Mouse (Mus musculus) bone marrow macrophage, adult 2 months (primary cell): Measurements from ENCODE around the gene Glis3. TPM values are rescaled to one million over a fixed set of nuclear protein-coding genes. Genes with fewer than 3 reads are reported as not detected.

Experiments
- H3K27ac ChIP-seq: 2 replicates; pipeline ENCODE4 v1.5.1; 2012; ENCODE audit warnings: low read depth, low read length; ENCODE audit not compliant: insufficient read depth
- H3K4me1 ChIP-seq: 2 replicates; pipeline ENCODE4 v1.6.1; 2012; ENCODE audit warnings: low read length; ENCODE audit not compliant: control insufficient read depth, insufficient read depth
- H3K4me3 ChIP-seq: 2 replicates; pipeline ENCODE4 v1.5.1; 2012; ENCODE audit warnings: mild to moderate bottlenecking, low read length, moderate library complexity; ENCODE audit not compliant: insufficient read depth
- CTCF ChIP-seq: IDR thresholded peaks from 2 replicates; pipeline ENCODE4 v1.5.1; 2012; ENCODE audit warnings: low read depth, mild to moderate bottlenecking, low read length, moderate library complexity
- POLR2A ChIP-seq: IDR thresholded peaks from 2 replicates; pipeline ENCODE4 v1.6.1; 2012; ENCODE audit warnings: mild to moderate bottlenecking, low read depth, low read length, borderline replicate concordance
- polyA plus RNA-seq: library from polyadenylated mRNA; stranded (reverse); fragments of >200 nt; gene quantifications from 2 replicates; pipeline ENCODE4 v1.2.4, GENCODE M21; 2012; ENCODE audit not compliant: missing spikeins, insufficient read depth, insufficient read length

Gene Glis3
- polyA plus RNA-seq, 1 experiment, result 3.4 TPM

DNA sequence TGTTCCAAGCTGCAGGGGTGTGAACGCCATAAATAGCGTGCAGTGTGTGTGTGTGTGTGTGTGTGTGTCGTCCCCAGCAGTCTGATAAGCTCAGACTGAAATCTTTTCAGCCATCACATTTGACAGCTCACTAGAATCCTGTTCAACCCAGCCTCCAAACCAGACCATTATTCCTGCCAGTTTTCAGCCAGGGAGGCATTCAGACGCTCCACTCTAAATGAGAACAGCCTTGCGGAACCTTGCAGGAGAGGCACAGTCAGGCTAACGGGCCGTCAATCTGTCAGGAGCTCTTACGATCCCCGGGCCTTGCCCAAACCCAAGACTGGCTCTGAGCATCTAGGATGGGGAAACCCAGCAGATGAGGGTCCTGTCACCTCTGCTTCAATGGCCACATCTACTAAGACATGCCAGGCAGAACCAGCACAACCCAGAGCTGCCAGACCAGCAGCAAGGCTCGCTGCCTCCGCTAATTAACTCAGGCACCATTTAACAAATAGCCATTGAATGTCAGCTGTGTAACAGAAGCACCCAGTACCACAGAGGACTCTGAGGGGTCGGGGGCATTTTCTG, 226.8 kb downstream of the Glis3 start:
- H3K4me3 ChIP-seq, result no peak overlapping the region

DNA sequence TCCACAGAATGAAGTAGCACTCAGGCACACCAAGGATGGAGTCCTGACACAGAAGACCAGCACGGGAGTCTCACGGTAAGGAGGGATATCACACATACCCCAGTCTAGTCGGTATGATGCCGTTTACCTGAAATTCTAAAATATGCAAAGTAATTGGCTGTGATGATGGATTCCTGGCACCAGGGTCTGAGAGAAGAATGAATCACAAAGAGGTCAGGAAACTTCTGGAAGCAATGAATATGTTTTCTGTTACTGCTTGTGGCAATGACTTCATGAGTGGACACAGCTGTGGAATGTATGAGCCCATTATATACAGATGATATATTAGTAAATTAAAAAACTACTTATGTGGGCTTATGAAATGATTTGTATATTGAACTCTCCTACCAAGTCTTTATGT, 231.1 kb downstream of the Glis3 start:
- no peak overlapping the region for H3K4me3 ChIP-seq
- TF ChIP-seq POLR2A, result no peak
- no peak for TF ChIP-seq CTCF
- no peaks in the 10 kb centered on the region for H3K4me1 ChIP-seq
- no peak overlapping the region for H3K27ac ChIP-seq

More for the DNA sequence above, 226.8 kb downstream of the Glis3 start:
- Histone ChIP-seq H3K4me1 (peaks cover 2% of the 10 kb centered on the region; the same call in 1 of the 2 replicates), H3K27ac (no peak overlapping the region)
- TF ChIP-seq POLR2A (no peak), CTCF (no peak)

DNA sequence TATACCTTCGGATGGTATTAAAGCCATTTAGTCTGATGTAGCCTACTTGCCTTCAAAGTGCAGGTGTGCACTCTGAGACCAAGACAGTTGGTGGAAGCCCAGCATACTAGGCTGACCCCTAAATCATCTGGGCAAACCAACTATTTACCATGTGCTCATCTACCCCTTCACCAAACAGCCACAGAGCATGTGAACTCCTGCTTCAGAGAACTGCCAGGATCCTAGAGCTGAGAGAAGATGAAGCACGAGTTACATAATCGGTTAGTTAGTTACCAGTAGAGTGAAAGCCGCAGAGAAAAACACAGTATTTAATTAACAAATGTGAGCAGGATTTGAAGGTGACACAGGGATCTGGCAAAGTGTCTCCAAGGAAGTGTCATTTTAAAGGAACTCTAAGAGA, 237.7 kb downstream of the Glis3 start:
- H3K4me1 ChIP-seq, result no peaks in the 10 kb centered on the region
- H3K4me3 ChIP-seq, result no peak overlapping the region
- TF ChIP-seq CTCF, result no peak
- no peak overlapping the region for H3K27ac ChIP-seq

DNA sequence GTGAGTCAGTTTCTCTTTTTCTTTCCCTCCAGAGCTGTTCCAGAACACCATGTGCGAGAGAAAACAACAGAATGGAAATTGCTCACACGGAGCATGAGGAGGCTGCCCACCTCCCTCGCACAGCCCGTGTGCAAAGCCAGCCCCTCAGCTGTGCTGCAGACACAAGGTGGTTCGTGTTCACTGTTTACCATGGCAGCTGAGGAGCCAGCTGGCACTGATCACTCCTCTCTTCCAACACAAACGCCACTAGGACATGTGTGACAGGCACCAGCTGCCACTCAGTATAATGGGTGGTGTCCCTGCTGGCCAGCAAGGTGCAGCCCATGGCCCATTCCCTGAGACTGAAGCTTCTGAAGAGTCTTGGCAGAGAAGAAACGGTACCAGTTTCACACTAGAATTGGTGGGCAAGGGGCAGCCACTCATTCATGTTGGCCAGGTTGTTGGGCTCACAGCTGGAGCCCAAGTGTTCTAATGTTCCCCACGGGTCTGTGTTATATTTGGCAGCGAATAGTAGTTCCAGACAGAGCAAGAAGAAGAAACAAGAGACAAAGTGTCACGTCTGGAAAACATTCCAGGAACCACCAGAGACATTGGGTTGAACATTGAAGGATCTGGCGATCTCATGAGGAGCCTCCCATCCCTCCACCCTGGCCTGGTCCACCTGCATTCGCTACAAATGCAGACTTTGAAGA, 243.3 kb downstream of the Glis3 start:
- no peaks in the 10 kb centered on the region for H3K4me1 ChIP-seq
- no peak overlapping the region for H3K4me3 ChIP-seq
- H3K27ac ChIP-seq, result no peak overlapping the region
- TF ChIP-seq CTCF (no peak), POLR2A (no peak)

DNA sequence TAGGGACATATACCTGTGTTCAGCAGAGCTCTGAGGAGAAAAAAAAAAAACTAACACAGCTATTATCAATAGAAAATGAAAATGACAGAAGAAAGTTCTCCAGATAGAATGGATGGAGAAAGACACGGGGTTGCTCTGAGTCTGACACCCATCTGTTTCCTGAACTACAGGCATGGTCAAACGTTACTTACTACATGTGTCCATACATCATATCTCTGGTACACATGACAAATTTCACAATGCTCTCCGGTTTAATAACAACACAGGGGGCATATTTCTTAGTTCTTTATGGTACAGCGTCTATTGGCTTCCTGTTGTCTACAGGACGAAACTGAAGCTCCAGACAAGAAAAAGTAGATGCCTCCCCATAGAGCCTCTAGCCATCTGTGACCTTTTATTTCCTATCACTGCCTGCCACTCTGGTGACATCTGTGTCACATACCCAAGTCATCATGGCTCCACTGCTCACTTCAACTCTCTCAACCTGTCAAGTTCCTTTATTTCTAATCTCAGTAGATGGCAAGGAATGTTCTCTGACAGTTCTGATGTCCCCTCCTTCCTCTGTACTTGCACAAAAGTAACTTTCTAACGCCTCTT, 251.6 kb downstream of the Glis3 start:
- Histone ChIP-seq H3K4me1 (no peaks in the 10 kb centered on the region), H3K4me3 (no peak overlapping the region), H3K27ac (no peak overlapping the region)
- TF ChIP-seq POLR2A (no peak), CTCF (no peak)

DNA sequence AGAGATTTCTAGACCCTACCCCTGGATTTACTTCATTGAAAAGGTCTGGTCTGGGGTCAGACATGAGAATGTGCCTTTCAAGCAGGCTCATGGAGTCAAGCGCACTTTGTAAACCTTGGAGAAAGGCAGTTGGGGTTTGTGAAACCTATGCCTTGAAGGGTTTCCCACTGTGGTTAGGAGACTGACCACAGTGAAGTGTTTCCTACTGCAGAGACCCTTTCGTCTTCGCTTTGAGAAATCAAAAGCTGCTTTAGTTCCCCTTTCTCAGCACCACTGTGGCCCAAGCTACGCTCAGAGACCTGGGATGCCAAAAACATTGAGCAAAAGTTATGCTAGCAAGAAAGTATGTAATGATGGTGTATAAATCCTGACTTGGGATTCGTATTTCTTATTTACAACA, 255.7 kb downstream of the Glis3 start:
- Histone ChIP-seq H3K27ac (no peak overlapping the region), H3K4me1 (no peaks in the 10 kb centered on the region), H3K4me3 (no peak overlapping the region)
- TF ChIP-seq CTCF, result no peak
- no peak for TF ChIP-seq POLR2A

DNA sequence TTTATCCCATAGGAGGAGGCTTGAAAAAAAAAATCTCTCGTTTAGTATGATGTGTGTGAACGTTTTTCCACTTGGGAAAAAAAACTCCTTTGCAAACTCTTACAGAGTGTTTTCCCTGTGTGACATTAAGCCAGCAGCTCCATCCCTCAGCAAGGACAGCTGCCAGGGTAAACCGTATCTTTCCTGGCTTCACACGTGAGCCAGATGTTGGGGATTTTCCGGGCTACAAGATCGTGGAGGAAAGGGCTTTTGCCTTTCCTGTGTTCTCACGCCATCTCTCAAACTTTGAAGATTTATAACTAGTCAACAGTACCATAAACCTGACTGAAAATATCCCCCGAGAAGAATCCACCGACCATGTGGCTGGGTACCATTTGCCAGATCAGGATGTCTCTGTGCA, 256.9 kb downstream of the Glis3 start:
- Histone ChIP-seq H3K4me3 (no peak overlapping the region), H3K4me1 (no peaks in the 10 kb centered on the region), H3K27ac (no peak overlapping the region)
- TF ChIP-seq POLR2A, result no peak

DNA sequence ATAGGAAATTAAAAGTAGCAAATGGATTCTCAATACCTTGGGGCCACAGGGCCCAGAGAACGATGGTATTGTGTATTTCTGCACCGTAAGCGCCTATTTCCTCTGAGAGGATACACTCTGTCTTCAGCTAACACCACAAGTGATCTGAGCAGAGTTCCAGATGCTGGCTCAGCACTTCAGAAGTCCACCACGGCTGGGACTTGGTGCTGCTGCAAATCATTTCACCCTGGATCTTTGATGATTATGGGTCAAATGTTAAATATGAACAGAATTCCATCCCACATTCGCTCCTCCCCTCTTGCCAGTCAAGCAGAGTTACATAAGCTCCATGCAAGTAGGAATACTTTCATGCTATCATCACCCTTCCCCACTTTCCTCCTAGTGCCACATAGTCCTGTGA, 263.8 kb downstream of the Glis3 start:
- Histone ChIP-seq H3K27ac (no peak overlapping the region), H3K4me1 (no peaks in the 10 kb centered on the region), H3K4me3 (no peak overlapping the region)
- no peak for TF ChIP-seq CTCF
- TF ChIP-seq POLR2A, result no peak

DNA sequence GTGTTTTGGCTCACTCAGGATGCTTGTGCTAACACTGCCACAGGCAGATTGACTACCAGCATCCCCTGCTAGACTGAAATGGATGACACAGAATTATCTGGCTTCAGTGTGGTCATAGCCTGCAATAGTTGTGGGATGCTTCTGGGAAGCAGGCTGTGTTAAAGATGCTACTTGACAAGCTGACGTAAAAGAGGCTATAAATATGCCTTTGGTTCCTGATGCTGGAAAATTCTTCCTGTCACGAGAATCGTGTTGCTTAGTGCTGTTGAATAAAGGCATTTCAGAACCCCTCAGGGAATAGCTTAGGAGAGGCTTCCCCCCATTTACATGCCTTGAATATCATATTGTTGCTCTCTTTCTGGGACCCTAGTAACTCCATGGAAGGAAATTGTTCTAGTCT, 271.1 kb downstream of the Glis3 start:
- H3K27ac ChIP-seq, result no peak overlapping the region
- H3K4me1 ChIP-seq, result no peaks in the 10 kb centered on the region
- H3K4me3 ChIP-seq, result no peak overlapping the region
- TF ChIP-seq CTCF, result no peak
- no peak for TF ChIP-seq POLR2A

DNA sequence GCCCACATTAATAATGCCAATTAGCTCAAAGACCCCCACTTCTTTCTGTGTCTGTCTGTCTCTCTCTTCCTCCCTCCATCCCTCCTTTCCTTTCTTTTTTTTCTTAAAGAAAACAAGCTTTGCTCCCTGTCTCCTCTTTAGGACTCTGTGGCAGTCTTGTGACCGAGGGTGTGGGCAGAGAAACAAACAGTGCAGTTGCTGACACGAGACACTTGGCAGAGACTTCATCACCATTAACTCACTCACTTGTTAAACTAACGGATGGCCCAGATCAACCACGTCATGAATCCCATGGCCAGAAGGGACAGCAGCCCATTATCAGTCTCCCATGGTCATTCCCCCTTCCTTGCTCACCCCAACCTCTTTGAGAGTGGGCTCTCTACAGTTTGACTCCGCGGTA, 276.9 kb downstream of the Glis3 start:
- no peak overlapping the region for H3K27ac ChIP-seq
- TF ChIP-seq POLR2A (no peak), CTCF (no peak)
- H3K4me3 ChIP-seq, result no peak overlapping the region
- H3K4me1 ChIP-seq, result no peaks in the 10 kb centered on the region
